Mouse (Mus musculus) Patski (cell line): ENCODE measurements around the gene Chat. TPM values are rescaled to one million over a fixed set of nuclear protein-coding genes. Genes with fewer than 3 reads are reported as not detected.

Source experiments
- ATAC-seq: fragments of 100-300 bp; one replicate; pipeline ENCODE4 v1.8.0; 2021
- CTCF ChIA-PET: fragments of 350-600 bp; sonication (Branson Sonifier 250); formaldehyde crosslinking; loops from one replicate; lab custom pipeline; 2022; ENCODE audit warnings: inconsistent platforms; lab: Charles Lee
- POLR2A ChIA-PET: fragments of 350-600 bp; sonication (Branson Sonifier 250); formaldehyde crosslinking; loops from one replicate; lab custom pipeline; 2022; ENCODE audit warnings: antibody characterized with exemption, inconsistent platforms; lab: Charles Lee
- DNase-seq: peaks from one replicate; pipeline ENCODE4 v3.0.0-alpha.2; 2011; ENCODE audit warnings: low read depth, low spot score
- H3K27me3 ChIP-seq: fragments of 371-371 bp; one replicate; pipeline ENCODE4 v1.5.1; 2021
- CTCF ChIP-seq: fragments of 100-300 bp; IDR thresholded peaks from one replicate; pipeline ENCODE4 v1.5.1; 2021
- in situ Hi-C: fragments of 300-500 bp; cut with MboI; formaldehyde crosslinking; loops from 3 replicates; pipeline ENCODE4 v1.11.1; 2018; ENCODE audit warnings: low pct_unique_long_range_greater_than_20kb, mixed read lengths
- polyA plus RNA-seq: library from polyadenylated mRNA; unstranded; gene quantifications from one replicate; pipeline ENCODE4 v1.2.3, GENCODE M21; 2021

The Chat gene
- polyA plus RNA-seq, 1 experiment from 2014 or later: not detected

GRCm38 (mm10) chr14:32388196-32388595 lies 77.6 kb downstream of the Chat start, which contains the start of gene 1700024G13Rik:
Gene 1700024G13Rik, minus strand, starts transcription at chr14:32388391.
- ATAC-seq (no peak), DNase-seq (no peak)
- in situ Hi-C loops: no loop called here
- TF ChIP-seq CTCF: no peak
- H3K27me3 ChIP-seq: peaks cover 24% of the 10 kb centered on the region
- ChIA-PET POLR2A (no interaction called here), CTCF (no interaction called here)

DNA sequence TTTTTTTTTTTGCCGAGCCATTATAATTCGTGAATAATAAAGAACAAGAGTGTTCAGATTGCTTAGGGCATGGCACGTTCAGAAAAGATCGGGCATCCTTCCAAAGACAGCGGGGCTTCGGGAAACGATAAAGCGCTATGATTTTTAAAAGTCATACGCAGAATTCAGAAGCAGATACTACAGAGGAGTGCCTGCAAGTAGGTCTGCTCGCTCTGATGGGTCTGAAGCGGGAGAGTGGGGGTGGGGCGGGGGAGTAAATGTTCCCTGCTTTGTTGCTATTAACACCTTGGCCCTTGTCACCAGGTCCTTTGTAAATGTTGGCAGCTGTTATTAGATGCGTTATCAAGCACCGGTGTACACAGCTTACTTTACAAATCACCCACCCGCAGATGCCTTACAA lies 84.2 kb downstream of the Chat start:
- ChIA-PET CTCF (no interaction called here), POLR2A (no interaction called here)
- DNase-seq: no peak
- no peak for ATAC-seq
- H3K27me3 ChIP-seq: peaks cover 16% of the 10 kb centered on the region
- TF ChIP-seq CTCF: no peak
- in situ Hi-C loops: no loop called here

GRCm38 (mm10) chr14:32381066-32381465 lies 84.7 kb downstream of the Chat start:
- peaks cover 19% of the 10 kb centered on the region for H3K27me3 ChIP-seq
- POLR2A ChIA-PET: no interaction called here
- TF ChIP-seq CTCF: no peak
- ATAC-seq (no peak), DNase-seq (no peak)
- CTCF ChIA-PET: no interaction called here
- in situ Hi-C loops: no loop called here

GRCm38 (mm10) chr14:32380099-32380480 lies 85.7 kb downstream of the Chat start:
- DNase-seq: no peak
- H3K27me3 ChIP-seq: peaks cover 11% of the 10 kb centered on the region
- ATAC-seq: no peak
- in situ Hi-C loops: no loop called here
- CTCF ChIA-PET: no interaction called here
- TF ChIP-seq CTCF: no peak
- POLR2A ChIA-PET: no interaction called here

DNA sequence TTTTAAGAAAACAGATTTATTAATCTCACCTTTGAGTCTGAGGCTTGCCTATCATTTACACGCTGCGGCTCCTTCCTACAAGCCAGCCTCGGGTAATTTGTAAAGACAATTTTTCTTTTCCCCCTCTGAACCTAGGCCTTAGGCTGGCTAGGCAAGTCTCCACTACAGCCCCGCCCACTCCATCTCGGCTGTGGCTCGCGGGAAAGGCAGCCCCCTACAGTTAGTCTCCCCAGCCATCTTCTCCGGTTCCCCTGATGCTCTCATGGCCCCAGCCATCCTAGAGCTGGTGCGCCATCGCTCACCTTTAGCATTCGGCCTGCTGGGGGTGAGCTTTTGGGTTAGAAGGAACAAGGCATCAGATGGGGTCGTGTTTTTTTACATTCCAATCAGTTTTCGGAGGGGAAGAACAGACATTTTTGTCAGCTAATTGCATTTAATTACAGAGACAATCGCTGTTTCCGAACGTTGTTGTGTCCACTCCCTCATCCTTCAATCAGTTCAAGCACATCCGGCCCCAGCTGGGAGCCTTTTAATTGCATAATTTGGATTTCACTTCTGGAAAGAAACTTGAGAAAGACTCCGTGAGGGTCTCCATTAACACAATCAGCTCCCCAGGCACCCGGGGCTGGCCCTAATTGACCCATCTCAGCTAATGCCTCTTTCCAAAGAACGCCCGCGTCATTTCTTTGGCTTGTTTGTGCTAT lies 86.2 kb downstream of the Chat start:
- POLR2A ChIA-PET: no interaction called here
- H3K27me3 ChIP-seq: peaks cover 8% of the 10 kb centered on the region
- CTCF ChIA-PET: no interaction called here
- no peak for TF ChIP-seq CTCF
- no peak for ATAC-seq
- in situ Hi-C loops: no loop called here
- DNase-seq: no peak

DNA sequence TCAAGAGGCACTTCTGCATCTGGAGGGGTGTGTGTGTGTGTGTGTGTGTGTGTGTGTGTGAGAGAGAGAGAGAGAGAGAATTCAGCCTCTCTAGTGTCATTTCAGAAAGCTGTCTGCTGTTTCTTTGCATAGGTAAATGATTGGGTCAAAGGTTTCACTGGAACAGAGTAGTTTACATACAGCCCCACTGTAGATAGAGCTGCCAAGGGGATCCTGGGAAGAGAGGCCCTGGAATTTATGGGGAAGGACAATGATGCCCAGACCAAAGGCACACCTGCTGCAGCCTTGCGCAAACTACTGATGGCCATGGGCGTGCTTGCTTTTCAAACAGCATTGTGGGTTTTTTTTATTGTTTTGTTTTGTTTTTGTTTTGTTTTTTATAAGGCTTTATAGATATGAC lies 93.3 kb downstream of the Chat start:
- DNase-seq (no peak), ATAC-seq (no peak)
- ChIA-PET CTCF (no interaction called here), POLR2A (no interaction called here)
- no peak for TF ChIP-seq CTCF
- in situ Hi-C loops: no loop called here
- peaks cover 6% of the 10 kb centered on the region for H3K27me3 ChIP-seq

DNA sequence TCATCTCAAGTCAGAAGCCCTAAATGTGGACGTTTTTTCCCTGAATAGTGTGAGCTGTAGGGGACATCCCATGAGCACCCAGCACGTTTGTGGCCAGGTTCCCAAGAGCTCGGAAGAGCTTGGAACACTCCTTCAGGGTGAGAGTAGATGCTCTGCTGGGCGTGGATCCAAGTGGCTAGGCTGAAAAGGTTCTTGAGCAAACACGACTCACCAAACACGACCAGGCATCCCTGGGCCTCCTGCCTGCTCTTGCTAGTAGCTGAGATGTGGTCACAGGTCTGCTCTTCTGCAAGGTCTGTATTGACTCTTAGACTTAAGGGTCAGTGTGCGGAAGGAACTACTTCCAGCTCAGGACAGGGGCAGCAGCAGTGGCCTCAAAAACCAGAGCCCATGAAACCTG lies 96.0 kb downstream of the Chat start:
- no peak for TF ChIP-seq CTCF
- in situ Hi-C loops: no loop called here
- no peak for DNase-seq
- ChIA-PET POLR2A (no interaction called here), CTCF (no interaction called here)
- no peaks in the 10 kb centered on the region for H3K27me3 ChIP-seq
- ATAC-seq: no peak

DNA sequence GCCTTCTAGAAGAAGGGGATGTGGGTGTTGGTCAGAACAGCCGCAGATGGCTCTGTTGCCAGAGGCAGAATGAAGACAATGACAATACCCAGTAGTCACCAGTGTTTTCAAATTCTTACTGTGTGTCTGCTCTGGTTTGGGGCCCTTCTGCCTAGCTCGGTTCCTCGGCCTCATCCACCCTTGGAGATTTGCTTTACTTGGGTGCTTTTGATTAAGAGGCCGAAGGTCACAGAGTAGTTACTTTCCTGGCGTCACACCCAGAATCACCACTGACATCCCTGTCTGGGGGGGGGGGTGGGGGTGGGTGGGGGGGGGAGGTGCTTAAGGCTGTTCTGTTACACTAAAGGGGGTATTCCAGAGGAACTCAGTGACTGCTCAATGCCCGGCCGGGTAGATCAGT lies 101.4 kb downstream of the Chat start:
- in situ Hi-C loops: no loop called here
- ATAC-seq (no peak), DNase-seq (no peak)
- no peak for TF ChIP-seq CTCF
- H3K27me3 ChIP-seq: peaks cover 3% of the 10 kb centered on the region
- CTCF ChIA-PET: no interaction called here
- POLR2A ChIA-PET: no interaction called here

Other genes with a start within 250 kb of the Chat start
- gene Ogdhl, start 144.0 kb downstream of the Chat start, polyA plus RNA-seq: 20.6 TPM
- not detected for gene 1700024G13Rik, start 77.6 kb downstream of the Chat start, polyA plus RNA-seq
- not detected for gene Slc18a3, start 1.1 kb downstream of the Chat start, polyA plus RNA-seq
- 16.1 TPM for gene Ercc6, start 47.5 kb upstream of the Chat start, polyA plus RNA-seq
- not detected for gene Prrxl1, start 133.4 kb upstream of the Chat start, polyA plus RNA-seq
- not detected for gene 3425401B19Rik, start 219.3 kb upstream of the Chat start, polyA plus RNA-seq